Mouse (Mus musculus) mouse trophoblast stem cell (cell line): ENCODE measurements around the gene Klrb1.

Source experiments
- in situ Hi-C, 2 experiments: fragments of 300-500 bp; cut with MseI, MboI; formaldehyde crosslinking; loops; 2 replicates in 1 of 2; 3 replicates in 1 of 2; pipeline ENCODE4 v1.15.1; 2025

The Klrb1 gene

GRCm38 (mm10) chr6:128722959-128723358 lies at the start of gene Klrb1:
TSS of gene Klrb1 (minus strand) at chr6:128723059.
- in situ Hi-C loops = no loop called here

- in situ Hi-C loops = loop anchor here (5.0 to 10.0 kb wide), 3 partner anchors 38 to 75 kb away; no protein-coding TSS in a partner anchor
Observed at GRCm38 (mm10) chr6:128769481-128770253, 46.8 kb upstream of the Klrb1 start.

- in situ Hi-C loops = loop anchor here (5.0 to 10.0 kb wide), 3 partner anchors 39 to 77 kb away; no protein-coding TSS in a partner anchor
Observed at GRCm38 (mm10) chr6:128768047-128768446, 45.2 kb upstream of the Klrb1 start.

- in situ Hi-C loops = loop anchor here (5.0 to 10.0 kb wide), 3 partner anchors 41 to 78 kb away; no protein-coding TSS in a partner anchor
Observed at GRCm38 (mm10) chr6:128766486-128767254, 43.8 kb upstream of the Klrb1 start.

- in situ Hi-C loops = loop anchor here (5.0 to 10.0 kb wide), 3 partner anchors 42 to 80 kb away; no protein-coding TSS in a partner anchor
Observed at GRCm38 (mm10) chr6:128765211-128765610, 42.4 kb upstream of the Klrb1 start.

GRCm38 (mm10) chr6:128764598-128764997 lies 41.7 kb upstream of the Klrb1 start:
- in situ Hi-C loops = loop anchor here (10.0 kb wide), 2 partner anchors 70 to 80 kb away; no protein-coding TSS in a partner anchor

GRCm38 (mm10) chr6:128763736-128764523 lies 41.1 kb upstream of the Klrb1 start:
- in situ Hi-C loops = loop anchor here (10.0 kb wide), 2 partner anchors 71 to 81 kb away; no protein-coding TSS in a partner anchor

GRCm38 (mm10) chr6:128762892-128763670 lies 40.2 kb upstream of the Klrb1 start:
- in situ Hi-C loops = loop anchor here (10.0 kb wide), 2 partner anchors 72 to 82 kb away; no protein-coding TSS in a partner anchor

- in situ Hi-C loops = loop anchor here (10.0 kb wide), 2 partner anchors 74 to 84 kb away; no protein-coding TSS in a partner anchor
Observed at GRCm38 (mm10) chr6:128761144-128761540, 38.3 kb upstream of the Klrb1 start.

- in situ Hi-C loops = loop anchor here (10.0 kb wide), 2 partner anchors 74 to 84 kb away; no protein-coding TSS in a partner anchor
Observed at GRCm38 (mm10) chr6:128760416-128761143, 37.7 kb upstream of the Klrb1 start.

GRCm38 (mm10) chr6:128760016-128760415 lies 37.2 kb upstream of the Klrb1 start:
- in situ Hi-C loops = loop anchor here (10.0 kb wide), 2 partner anchors 75 to 85 kb away; no protein-coding TSS in a partner anchor

GRCm38 (mm10) chr6:128759221-128759950 lies 36.5 kb upstream of the Klrb1 start:
- in situ Hi-C loops = loop anchor here (5.0 to 10.0 kb wide), 3 partner anchors 125 to 155 kb away; no protein-coding TSS in a partner anchor

- in situ Hi-C loops = loop anchor here (5.0 to 10.0 kb wide), 3 partner anchors 121 to 151 kb away; no protein-coding TSS in a partner anchor
Observed at GRCm38 (mm10) chr6:128755402-128755763, 32.5 kb upstream of the Klrb1 start.

- in situ Hi-C loops = loop anchor here (5.0 to 10.0 kb wide), 3 partner anchors 120 to 150 kb away; no protein-coding TSS in a partner anchor
Observed at GRCm38 (mm10) chr6:128754748-128755401, 32.0 kb upstream of the Klrb1 start.

- in situ Hi-C loops = loop anchor here (10.0 kb wide), 2 partner anchors 119 to 149 kb away; no protein-coding TSS in a partner anchor
Observed at GRCm38 (mm10) chr6:128754265-128754664, 31.4 kb upstream of the Klrb1 start.

GRCm38 (mm10) chr6:128753610-128754224 lies 30.9 kb upstream of the Klrb1 start:
- in situ Hi-C loops = loop anchor here (10.0 kb wide), 2 partner anchors 119 to 149 kb away; no protein-coding TSS in a partner anchor

- in situ Hi-C loops = loop anchor here in 1 of 2 experiments (10.0 kb wide), 1 partner anchor 142 kb away; no protein-coding TSS in a partner anchor
Observed at GRCm38 (mm10) chr6:128747006-128747405, 24.1 kb upstream of the Klrb1 start.
